Mouse (Mus musculus): Measurements from ENCODE around the gene Mgat4d.

GRCm38 (mm10) chr8:83300135-83300534, 48.1 kb upstream of the Mgat4d start:
- TF ChIP-seq CTCF (IDR thresholded peaks at IDR 0.05; ENCODE audit: low read depth, low read length) (peak; percentile 47), POLR2A (IDR thresholded peaks at IDR 0.05; ENCODE audit: insufficient read depth, low read length) (no peak), EP300 (IDR thresholded peaks at IDR 0.05; ENCODE audit: insufficient read depth, low read depth, low read length) (no peak)

Measured in ES-Bruce4 (cell line).